Mouse (Mus musculus): ENCODE measurements at regions not wholly inside any gene's neighbourhood (a gene's known extent, or its start where the extent isn't known, plus 50 kb on each side); places are given as distances from the start of the nearest gene placed in this dataset.

DNA sequence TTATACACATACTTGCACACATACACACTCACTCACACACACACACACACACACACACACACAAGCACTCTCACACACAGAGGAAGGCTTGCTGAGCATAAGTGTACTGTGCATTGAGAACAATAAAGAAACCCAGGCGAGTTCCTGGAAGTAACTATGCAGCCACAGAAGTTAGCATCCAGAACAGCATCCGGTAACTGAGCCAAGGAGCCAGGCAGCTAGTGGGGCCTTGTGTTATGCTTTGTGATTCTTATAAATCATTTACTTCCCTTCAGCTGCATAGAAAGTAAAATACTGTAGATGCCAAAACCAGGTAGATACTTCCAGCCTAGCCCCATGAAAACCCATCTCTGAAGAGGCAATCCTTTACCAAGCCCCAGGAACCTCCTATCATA, 75.1 kb upstream of the Mrps9 start:
- TF ChIP-seq EP300 (IDR thresholded peaks at IDR 0.05; ENCODE audit: low read depth) (no peak), CTCF (IDR thresholded peaks at IDR 0.05; ENCODE audit: low read depth) (no peak)
